In the genomic region with DNA sequence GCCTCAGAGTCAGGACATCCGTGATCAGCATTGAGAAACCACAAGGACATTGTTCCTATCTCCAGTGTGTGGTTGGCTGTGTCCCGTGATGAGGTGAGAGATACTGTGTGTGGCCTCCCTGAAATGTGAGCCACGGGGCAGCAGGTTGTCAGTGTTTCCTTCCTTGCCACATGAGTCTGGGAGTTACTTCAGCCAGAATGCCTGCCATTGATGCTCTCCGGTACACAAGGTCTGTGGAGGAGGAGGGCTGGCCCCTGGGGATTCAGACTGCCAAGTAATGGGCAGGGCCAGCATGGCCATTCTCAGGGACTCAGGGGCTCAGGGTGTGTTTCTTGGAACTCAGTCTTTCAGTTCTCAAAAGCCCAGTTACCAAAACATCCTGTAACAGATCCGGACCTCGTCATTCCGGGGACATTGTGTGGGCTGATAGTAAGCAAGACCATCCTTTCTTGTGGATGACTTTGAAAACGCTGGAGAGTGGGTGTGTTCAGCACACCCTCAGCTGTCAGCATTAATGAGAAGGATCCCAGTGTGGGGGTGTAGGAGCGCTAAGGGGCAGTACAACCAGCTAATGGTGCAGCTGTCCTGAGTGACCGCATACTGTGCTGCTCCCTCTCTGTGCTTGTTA, we compare ENCODE assay signal across 9 mouse cellular contexts. TPM values are rescaled to one million over a fixed set of nuclear protein-coding genes. Genes with fewer than 3 reads are reported as not detected.
DNase-seq lines count a peak whose midpoint lies in the region; ATAC-seq and TF ChIP-seq lines count a peak whose summit lies in the region.
"Had no signal": no experiment of that assay in that cellular context is flagged by ENCODE, and none has a peak within 500 bp of the region (broad histone marks: within the 10 kb centered on the region; RNA-seq: fewer than 3 reads in every experiment).

No protein-coding gene starts in this region.

- 76% methylated on average over 10 of the region's 10 CpGs for WGBS in forebrain, embryonic 15.5 days

- intact Hi-C loops in gastrocnemius, adult 2 months (cut with DNase I) = loop anchor here (5.0 to 10.0 kb wide), 2 partner anchors 38 to 169 kb away; a partner anchor contains a TSS

- no peak overlapping the region for H3K9ac ChIP-seq in forebrain, embryonic 15.5 days (replicated peaks)

- DNase-seq in gastrocnemius, adult 2 months = peak; percentile 61
- no peak for DNase-seq in gastrocnemius, adult 8-10 months (ENCODE audit: low spot score in 2 of 2)
- DNase-seq in induced T-regulatory cell, adult 2 months (ENCODE audit: low read depth) = peak; percentile 50
- peak; percentile 75 for DNase-seq in lung, postnatal 36 days
- DNase-seq in ovary, postnatal 14 days (ENCODE audit: low spot score) = no peak
- no peak for DNase-seq in frontal cortex, adult 2 months (ENCODE audit: extremely low spot score in 1 of 2, low spot score in 1 of 2)

- H3K27me3 ChIP-seq in forebrain, embryonic 15.5 days = no peaks in the 10 kb centered on the region

- no peak overlapping the region for H3K4me2 ChIP-seq in forebrain, embryonic 15.5 days (replicated peaks)

- H3K4me3 ChIP-seq in gastrocnemius, adult 2 months = peak overlapping the region; percentile 82
- H3K4me3 ChIP-seq in brown adipose tissue, adult 24 weeks (ENCODE audit: insufficient read depth, low read depth, low read length) = peak overlapping the region; percentile 27; the same call in 1 of the 2 replicates
- no peak overlapping the region for H3K4me3 ChIP-seq in forebrain, embryonic 15.5 days

- H3K4me1 ChIP-seq in brown adipose tissue, adult 24 weeks (ENCODE audit: control insufficient read depth, insufficient read depth, insufficient read length, low read length) = peaks cover 26% of the 10 kb centered on the region
- H3K4me1 ChIP-seq in forebrain, embryonic 15.5 days = peaks cover 22% of the 10 kb centered on the region

- no peak for TF ChIP-seq CTCF in gastrocnemius, adult 2 months (IDR thresholded peaks at IDR 0.05)

- ATAC-seq in forebrain, embryonic 15.5 days (replicated peaks) = no peak

- peaks cover 8% of the 10 kb centered on the region; the same call in 1 of the 2 replicates for H3K36me3 ChIP-seq in forebrain, embryonic 15.5 days

- peak overlapping the region; percentile 97 for H3K27ac ChIP-seq in gastrocnemius, adult 2 months
- peak overlapping the region; percentile 59 for H3K27ac ChIP-seq in brown adipose tissue, adult 24 weeks (replicated peaks; ENCODE audit: low read depth, low read length)
- no peak overlapping the region for H3K27ac ChIP-seq in forebrain, embryonic 15.5 days (replicated peaks)

- H3K9me3 ChIP-seq in forebrain, embryonic 15.5 days = no peaks in the 10 kb centered on the region

RNA-seq across cellular contexts. Expression of a gene that starts 2.4 kb away (rescaled TPM):
- 10 to 100 TPM; 30.5 to 36.5 TPM for total RNA-seq in gastrocnemius, adult 2 months (2021)
- total RNA-seq in gastrocnemius, adult 8-10 months (2022) = 10 to 100 TPM; 15.4 to 30.1 (median 25.8) TPM
- polyA plus RNA-seq in brown adipose tissue, adult 24 weeks (2012; ENCODE audit: insufficient read depth, insufficient read length, missing spikeins) = 88.8 and 92.4 TPM in 2 replicates
- 67.5 and 71.0 TPM in 2 replicates for polyA plus RNA-seq in forebrain, embryonic 15.5 days (2015; fragmentation: Nextera tagmentation; extraction: Ambion mirVana)
- 125 and 132 TPM in 2 replicates for polyA plus RNA-seq in frontal cortex, adult 2 months (2012; rRNA removed)

RNA-seq across cellular contexts. Expression of a gene that starts 22.0 kb away (rescaled TPM):
- 10 to 100 TPM; 43.5 to 44.5 TPM for total RNA-seq in gastrocnemius, adult 2 months (2021)
- 10 to 100 TPM; 38.7 to 59.9 (median 41.6) TPM for total RNA-seq in gastrocnemius, adult 8-10 months (2022)
- polyA plus RNA-seq in brown adipose tissue, adult 24 weeks (2012; ENCODE audit: insufficient read depth, insufficient read length, missing spikeins) = 58.1 and 84.9 TPM in 2 replicates
- 318 and 322 TPM in 2 replicates for polyA plus RNA-seq in forebrain, embryonic 15.5 days (2015; fragmentation: Nextera tagmentation; extraction: Ambion mirVana)
- polyA plus RNA-seq in frontal cortex, adult 2 months (2012; rRNA removed) = 358 and 364 TPM in 2 replicates

RNA-seq across cellular contexts. Expression of a gene that starts 22.1 kb away (rescaled TPM):
- 1 to 10 TPM; 8.4 to 8.6 TPM for total RNA-seq in gastrocnemius, adult 2 months (2021)
- total RNA-seq in gastrocnemius, adult 8-10 months (2022) = 10 to 100 TPM in 2 of 4 experiments, 1 to 10 TPM in 2; 5.7 to 18.3 (median 11.6) TPM
- 16.0 and 45.5 TPM in 2 replicates for polyA plus RNA-seq in brown adipose tissue, adult 24 weeks (2012; ENCODE audit: insufficient read depth, insufficient read length, missing spikeins)
- polyA plus RNA-seq in forebrain, embryonic 15.5 days (2015; fragmentation: Nextera tagmentation; extraction: Ambion mirVana) = 4.2 and 8.6 TPM in 2 replicates
- 15.9 and 23.0 TPM in 2 replicates for polyA plus RNA-seq in frontal cortex, adult 2 months (2012; rRNA removed)
- polyA plus RNA-seq: limb, embryonic 11.5 days had no signal

RNA-seq across cellular contexts. Expression of a gene that starts 38.2 kb away (rescaled TPM):
- 10 to 100 TPM; 95.4 to 100.0 TPM for total RNA-seq in gastrocnemius, adult 2 months (2021)
- 100 to 1,000 TPM in 2 of 4 experiments, 10 to 100 TPM in 2; 81.6 to 141 (median 104) TPM for total RNA-seq in gastrocnemius, adult 8-10 months (2022)
- 23.3 and 26.1 TPM in 2 replicates for polyA plus RNA-seq in brown adipose tissue, adult 24 weeks (2012; ENCODE audit: insufficient read depth, insufficient read length, missing spikeins)
- 108 and 117 TPM in 2 replicates for polyA plus RNA-seq in forebrain, embryonic 15.5 days (2015; fragmentation: Nextera tagmentation; extraction: Ambion mirVana)
- 47.9 and 51.8 TPM in 2 replicates for polyA plus RNA-seq in frontal cortex, adult 2 months (2012; rRNA removed)

RNA-seq across cellular contexts. Expression of a gene that starts 53.9 kb away (rescaled TPM):
- total RNA-seq in gastrocnemius, adult 2 months (2021) = 1 to 10 TPM in 1 of 2 experiments, under 1 TPM in 1; 0.92 to 1.8 TPM
- total RNA-seq in gastrocnemius, adult 8-10 months (2022) = under 1 TPM; 0.48 to 0.99 (median 0.88) TPM
- polyA plus RNA-seq in brown adipose tissue, adult 24 weeks (2012; ENCODE audit: insufficient read depth, insufficient read length, missing spikeins) = 4.3 and 4.4 TPM in 2 replicates
- polyA plus RNA-seq in forebrain, embryonic 15.5 days (2015; fragmentation: Nextera tagmentation; extraction: Ambion mirVana) = 0.65 and 0.87 TPM in 2 replicates
- polyA plus RNA-seq in frontal cortex, adult 2 months (2012; rRNA removed) = 4.5 and 6.8 TPM in 2 replicates

Comparison
In these comparisons a context has a peak if more than half of its experiments do, and no peak if none do; other contexts are left out.
1. DNase-seq: peak in gastrocnemius, adult 2 months (single experiment), induced T-regulatory cell, adult 2 months (single experiment) and lung, postnatal 36 days (single experiment); none in gastrocnemius, adult 8-10 months (0 of 2), ovary, postnatal 14 days (single experiment) and frontal cortex, adult 2 months (0 of 2).